Mouse (Mus musculus) G1E (cell line): ENCODE measurements around the gene Ubtd2. TPM values are rescaled to one million over a fixed set of nuclear protein-coding genes. Genes with fewer than 3 reads are reported as not detected.
"Not testable (repeated sequence)": the region's sequence is repeated elsewhere in the genome, so short reads cannot be mapped to it uniquely, and the experiment has no call there.

ENCODE experiments used
- ATAC-seq: 2 replicates; pipeline ENCODE4 v1.8.0; 2016; ENCODE audit warnings: mild to moderate bottlenecking; ENCODE audit not compliant: insufficient number of reproducible peaks, poor library complexity, low FRiP score, severe bottlenecking; ENCODE audit errors: extremely low read depth
- DNase-seq: peaks from one replicate; pipeline ENCODE4 v3.0.0; 2012; ENCODE audit warnings: low spot score
- H3K27me3 ChIP-seq: 2 replicates; pipeline ENCODE4 v1.6.1; 2012; ENCODE audit warnings: mild to moderate bottlenecking, low read length, inconsistent platforms; ENCODE audit not compliant: insufficient read depth
- H3K36me3 ChIP-seq: replicated peaks from 2 replicates; pipeline ENCODE3; 2012; ENCODE audit warnings: mild to moderate bottlenecking, inconsistent platforms
- H3K4me1 ChIP-seq: 2 replicates; pipeline ENCODE4 v1.6.1; 2012; ENCODE audit warnings: low read depth, low read length, inconsistent platforms, mixed read lengths; ENCODE audit not compliant: insufficient read depth
- H3K4me3 ChIP-seq: 2 replicates; pipeline ENCODE4 v1.5.1; 2012; ENCODE audit warnings: low read depth, mild to moderate bottlenecking, inconsistent platforms, low read length, moderate library complexity, mixed read lengths
- H3K9me3 ChIP-seq: replicated peaks from 2 replicates; pipeline ENCODE4 v1.6.1; 2012; ENCODE audit warnings: inconsistent platforms
- CTCF ChIP-seq: IDR thresholded peaks from 2 replicates; pipeline ENCODE4 v1.5.1; 2012; ENCODE audit warnings: low read depth, low read length, inconsistent platforms, mixed read lengths
- GATA1 ChIP-seq: IDR thresholded peaks from 2 replicates; pipeline ENCODE4 v1.6.1; 2012; ENCODE audit warnings: borderline replicate concordance, low read length, inconsistent platforms, mixed read lengths
- GATA2 ChIP-seq: IDR thresholded peaks from 2 replicates; pipeline ENCODE4 v1.6.1; 2012; ENCODE audit warnings: low read depth, low read length, inconsistent platforms, borderline replicate concordance
- POLR2AphosphoS5 ChIP-seq: IDR thresholded peaks from 2 replicates; pipeline ENCODE4 v1.6.1; 2012; ENCODE audit warnings: low read depth, low read length, inconsistent platforms; ENCODE audit not compliant: insufficient replicate concordance
- TAL1 ChIP-seq: conservative IDR thresholded peaks from 2 replicates; pipeline ENCODE4 v1.6.1; 2012; ENCODE audit warnings: low read depth, low read length, inconsistent platforms, mixed read lengths
- polyA plus RNA-seq: library from polyadenylated mRNA; stranded (reverse); fragments of >175 nt; gene quantifications from 2 replicates; pipeline ENCODE4 v1.2.3, GENCODE M21; 2012
- total RNA-seq, 2 experiments: library from RNA; stranded (forward) in 1 of 2; stranded (reverse) in 1 of 2; fragments of 200-1000 nt in 1 of 2; fragments of >200 nt in 1 of 2; fragmentation: Nextera tagmentation in 1 of 2; gene quantifications; 2 replicates each; pipeline ENCODE4 v1.2.3; 2014 to 2017

The Ubtd2 gene
- total and polyA plus RNA-seq, 3 experiments = 0.11 to 0.29 TPM; not detected in 1

DNA sequence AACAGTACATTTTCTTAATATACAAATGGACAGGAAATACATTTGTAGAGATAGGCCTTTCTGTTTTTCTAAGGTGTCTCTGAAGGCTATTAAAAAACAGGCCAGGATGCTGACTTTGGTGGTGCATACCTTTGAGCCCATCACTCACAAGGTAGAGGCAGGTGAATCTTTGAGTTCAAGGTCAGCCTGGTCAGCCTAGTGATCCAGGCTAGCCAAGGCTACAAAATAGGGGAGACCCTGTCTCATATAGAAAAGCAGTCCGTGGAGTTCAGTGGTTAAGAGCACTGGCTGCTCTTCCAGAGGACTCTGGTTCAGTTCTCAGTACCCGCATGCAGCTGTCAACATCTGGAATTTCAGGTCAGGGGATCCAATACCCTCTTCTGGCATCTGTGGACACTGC, 48.5 kb downstream of the Ubtd2 start:
- DNase-seq (no peak), ATAC-seq (no peak)
- TF ChIP-seq GATA2 (no peak), TAL1 (no peak), GATA1 (no peak), POLR2AphosphoS5 (no peak), CTCF (no peak)
- Histone ChIP-seq H3K36me3 (no peaks in the 10 kb centered on the region), H3K9me3 (no peaks in the 10 kb centered on the region), H3K27me3 (peaks cover 5% of the 10 kb centered on the region), H3K4me3 (no peak overlapping the region), H3K4me1 (no peaks in the 10 kb centered on the region)

DNA sequence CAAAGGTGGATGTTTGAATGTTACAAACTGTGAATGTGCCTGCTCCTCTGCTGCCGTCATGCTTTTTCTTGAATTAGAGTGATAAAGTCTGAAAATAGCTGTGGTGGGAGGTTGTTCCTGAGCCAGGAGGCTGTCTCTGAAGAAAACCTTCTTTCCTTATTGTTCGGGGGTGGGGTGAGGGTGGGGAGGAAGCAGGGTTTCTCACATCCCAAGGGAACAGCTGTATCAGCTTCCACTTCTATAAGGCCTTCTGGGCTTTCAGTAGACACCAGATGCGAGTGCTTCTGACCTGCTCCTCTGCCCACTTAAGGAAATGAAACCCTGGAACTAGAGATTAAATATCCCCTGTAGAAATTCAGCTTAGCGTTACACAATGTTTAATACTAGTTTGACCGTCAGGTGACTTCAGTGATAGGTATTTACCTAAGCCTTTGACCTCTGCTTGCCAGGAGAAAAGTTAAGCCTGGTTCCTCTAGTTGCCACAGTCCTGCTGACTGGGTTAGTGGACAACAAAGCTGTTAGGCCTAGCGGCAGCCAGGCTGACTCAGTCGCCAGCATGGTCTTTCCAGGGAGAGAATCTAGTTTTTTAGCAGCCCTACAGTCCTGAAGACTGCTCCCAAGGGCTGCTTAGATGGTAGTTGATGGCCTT, 50.0 kb downstream of the Ubtd2 start:
- H3K36me3 ChIP-seq = no peaks in the 10 kb centered on the region
- H3K4me3 ChIP-seq = no peak overlapping the region
- no peaks in the 10 kb centered on the region for H3K4me1 ChIP-seq
- DNase-seq (no peak), ATAC-seq (no peak)
- TF ChIP-seq TAL1 = no peak
- no peak for TF ChIP-seq CTCF
- TF ChIP-seq POLR2AphosphoS5 = no peak
- TF ChIP-seq GATA2 = no peak
- no peak for TF ChIP-seq GATA1
- no peaks in the 10 kb centered on the region for H3K9me3 ChIP-seq
- peaks cover 9% of the 10 kb centered on the region for H3K27me3 ChIP-seq

DNA sequence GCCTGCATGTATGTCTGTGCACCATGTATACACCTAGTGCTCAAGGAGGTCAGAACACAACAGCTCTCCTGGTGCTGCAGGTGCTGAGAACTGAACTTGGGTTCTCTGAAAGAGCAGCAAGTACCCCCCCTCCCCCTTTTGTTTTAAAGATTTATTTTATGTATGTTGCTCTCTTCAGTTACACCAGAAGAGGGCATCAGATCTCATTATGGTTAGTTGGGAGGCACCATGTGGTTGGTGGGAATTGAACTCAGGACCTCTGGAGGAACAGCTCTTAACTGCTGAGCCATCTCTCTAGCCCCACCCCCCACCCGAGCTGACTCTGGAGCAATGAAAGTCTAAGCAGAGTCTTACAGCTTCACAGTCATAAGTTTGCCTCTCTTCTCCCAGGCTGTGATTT, 55.8 kb downstream of the Ubtd2 start:
- no peak for TF ChIP-seq GATA2
- TF ChIP-seq POLR2AphosphoS5 = no peak
- TF ChIP-seq GATA1 = no peak
- no peak for TF ChIP-seq TAL1
- TF ChIP-seq CTCF = no peak
- no peak for ATAC-seq
- DNase-seq = no peak
- no peak overlapping the region for H3K4me3 ChIP-seq
- H3K9me3 ChIP-seq = no peaks in the 10 kb centered on the region
- H3K36me3 ChIP-seq = no peaks in the 10 kb centered on the region
- H3K4me1 ChIP-seq = no peaks in the 10 kb centered on the region
- H3K27me3 ChIP-seq = peaks cover 11% of the 10 kb centered on the region

DNA sequence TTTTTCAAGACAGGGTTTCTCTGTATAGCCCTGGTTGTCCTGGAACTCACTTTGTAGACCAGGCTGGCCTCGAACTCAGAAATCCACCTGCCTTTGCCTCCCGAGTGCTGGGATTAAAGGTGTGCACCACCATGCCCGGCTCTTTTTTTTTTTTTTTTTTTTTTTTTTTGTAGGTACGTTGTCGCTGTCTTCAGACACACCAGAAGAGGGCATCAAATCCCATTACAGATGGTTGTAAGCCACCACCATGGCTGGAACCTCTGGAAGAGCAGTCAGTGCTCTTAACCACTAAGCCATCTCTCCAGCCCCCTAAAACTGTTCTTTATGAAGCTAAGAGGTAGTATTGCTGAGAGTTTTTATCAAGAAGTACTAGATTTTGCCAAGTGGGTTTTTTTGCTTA, 59.7 kb downstream of the Ubtd2 start:
- not testable (repeated sequence) for H3K4me1 ChIP-seq, H3K4me3 ChIP-seq, H3K36me3 ChIP-seq, H3K9me3 ChIP-seq, DNase-seq, ATAC-seq
- peaks cover 30% of the 10 kb centered on the region for H3K27me3 ChIP-seq

DNA sequence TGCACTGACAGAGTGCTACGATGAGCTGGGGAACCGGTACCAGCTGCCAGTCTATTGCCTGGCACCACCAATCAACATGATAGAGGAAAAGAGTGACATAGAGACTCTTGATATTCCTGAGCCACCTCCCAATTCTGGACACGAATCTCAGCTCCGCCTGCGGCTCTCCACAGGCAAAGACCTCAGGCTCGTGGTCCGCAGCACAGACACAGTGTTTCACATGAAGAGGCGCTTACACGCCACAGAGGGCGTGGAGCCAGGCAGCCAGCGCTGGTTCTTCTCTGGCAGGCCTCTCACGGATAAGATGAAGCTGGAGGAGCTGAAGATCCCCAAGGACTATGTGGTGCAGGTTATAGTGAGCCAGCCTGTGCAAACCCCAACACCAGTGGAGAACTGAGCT, 60.9 kb downstream of the Ubtd2 start:
- H3K4me1 ChIP-seq = no peaks in the 10 kb centered on the region
- DNase-seq (no peak), ATAC-seq (no peak)
- H3K4me3 ChIP-seq = no peak overlapping the region
- TF ChIP-seq TAL1 (no peak), GATA1 (no peak), GATA2 (no peak), CTCF (no peak), POLR2AphosphoS5 (no peak)
- no peaks in the 10 kb centered on the region for H3K9me3 ChIP-seq
- peaks cover 27% of the 10 kb centered on the region for H3K27me3 ChIP-seq
- H3K36me3 ChIP-seq = no peaks in the 10 kb centered on the region

DNA sequence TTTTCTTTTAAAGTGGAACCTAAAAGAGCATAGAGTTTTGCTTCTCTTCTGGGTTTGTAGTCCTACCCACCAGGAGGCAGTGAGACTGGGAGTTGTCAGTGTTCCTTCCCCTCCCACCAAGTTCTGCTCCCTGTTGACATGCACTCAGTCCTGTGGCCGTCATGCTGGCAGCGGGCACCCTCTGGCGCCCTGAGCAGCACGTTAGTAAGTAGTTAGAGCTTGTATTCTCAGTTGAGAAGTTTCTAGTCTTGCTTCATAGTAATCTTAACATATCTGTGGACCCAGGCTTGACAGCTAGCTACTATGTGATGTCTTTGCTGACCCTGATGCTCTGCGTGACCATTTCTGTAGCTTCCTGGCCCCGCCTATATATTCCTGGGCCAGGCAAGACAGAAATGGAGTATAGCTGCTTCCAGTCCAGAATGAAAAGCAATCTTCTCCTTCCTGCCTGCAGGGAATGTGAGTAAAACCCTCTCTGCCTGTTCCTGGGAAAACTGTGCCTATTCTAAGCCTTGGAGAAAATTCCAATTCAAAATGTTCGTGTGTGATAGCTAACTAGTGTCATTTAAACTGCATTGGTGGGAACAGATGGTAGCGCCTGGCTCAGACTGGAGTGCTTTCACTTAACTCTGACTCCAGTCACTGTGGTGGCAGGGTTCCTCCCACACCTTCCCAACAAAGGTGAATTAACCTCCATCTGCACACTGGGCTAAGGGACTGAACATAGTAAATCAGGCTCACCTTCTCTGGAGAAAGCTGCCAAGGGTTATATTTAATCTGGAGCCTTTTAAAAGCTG, 61.9 kb downstream of the Ubtd2 start:
- Histone ChIP-seq H3K4me1 (no peaks in the 10 kb centered on the region), H3K27me3 (peaks cover 27% of the 10 kb centered on the region), H3K4me3 (no peak overlapping the region), H3K9me3 (no peaks in the 10 kb centered on the region), H3K36me3 (no peaks in the 10 kb centered on the region)
- no peak for ATAC-seq
- TF ChIP-seq GATA1 (no peak), GATA2 (no peak), POLR2AphosphoS5 (no peak), TAL1 (no peak), CTCF (no peak)
- DNase-seq = no peak
